Mouse (Mus musculus) cerebellum, adult 18-20 months (tissue): ENCODE measurements around the gene Tomm20.
"Not testable (repeated sequence)": the region's sequence is repeated elsewhere in the genome, so short reads cannot be mapped to it uniquely, and the experiment has no call there.

Experiments used
- DNase-seq, 2 experiments: peaks; one replicate each; pipeline ENCODE4 v3.0.0; 2021

Gene Tomm20

DNA sequence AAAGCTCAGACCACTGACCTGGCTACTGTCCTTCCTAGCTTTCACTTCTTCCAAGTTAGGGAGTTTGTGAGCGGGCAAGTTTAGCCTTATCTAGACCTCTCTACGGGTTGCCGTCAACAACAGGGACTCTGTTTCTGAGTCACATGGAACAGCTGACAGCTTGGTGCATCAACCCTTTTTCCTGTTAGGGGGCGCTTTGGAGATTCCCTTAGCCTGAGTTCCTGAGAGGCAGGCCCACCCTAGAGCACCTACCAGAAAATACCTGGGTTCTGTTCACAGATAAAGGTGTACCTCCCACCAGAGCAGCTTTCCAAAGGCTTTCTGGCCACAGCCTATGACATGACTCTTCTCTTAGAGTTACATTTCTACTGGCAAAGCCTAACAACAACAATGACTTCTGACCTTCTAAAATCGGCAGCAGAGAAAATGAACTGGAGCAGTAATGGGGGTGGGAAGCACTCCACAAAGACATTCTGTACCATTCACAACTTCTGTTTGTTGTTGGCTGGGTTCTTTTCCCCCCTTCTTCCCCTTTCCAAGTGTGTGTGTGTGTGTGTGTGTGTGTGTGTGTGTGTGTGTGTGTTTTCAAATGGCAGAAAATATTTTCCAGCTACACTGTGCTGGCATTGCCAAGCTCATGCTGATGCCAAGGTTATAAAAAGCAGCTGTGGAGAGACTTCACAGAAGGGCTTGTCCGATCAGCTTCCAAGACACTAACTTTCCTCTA, 28.3 kb downstream of the Tomm20 start:
- DNase-seq, result no peak

DNA sequence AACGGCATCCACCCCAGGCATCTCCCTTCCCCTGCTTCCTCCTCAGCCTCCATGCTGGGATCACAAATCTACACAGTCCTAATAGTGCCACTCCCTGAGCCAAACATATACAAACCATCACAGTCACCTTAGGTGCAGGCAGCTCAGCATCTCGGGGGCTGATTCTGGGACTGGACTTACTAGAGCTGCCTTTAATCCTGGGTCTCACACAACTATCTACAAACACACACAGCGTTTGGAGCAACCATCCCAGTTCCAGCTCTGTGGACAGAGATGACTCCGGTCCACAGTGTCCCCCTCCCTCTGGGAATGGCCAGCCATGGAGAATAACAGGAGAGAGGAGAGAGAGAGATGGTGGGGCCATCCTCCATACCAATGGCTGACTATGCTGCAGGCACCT, 29.0 kb downstream of the Tomm20 start:
- DNase-seq, result no peak

- DNase-seq, result no peak
Observed at GRCm38 (mm10) chr8:126914609-126915375, 30.9 kb downstream of the Tomm20 start.

DNA sequence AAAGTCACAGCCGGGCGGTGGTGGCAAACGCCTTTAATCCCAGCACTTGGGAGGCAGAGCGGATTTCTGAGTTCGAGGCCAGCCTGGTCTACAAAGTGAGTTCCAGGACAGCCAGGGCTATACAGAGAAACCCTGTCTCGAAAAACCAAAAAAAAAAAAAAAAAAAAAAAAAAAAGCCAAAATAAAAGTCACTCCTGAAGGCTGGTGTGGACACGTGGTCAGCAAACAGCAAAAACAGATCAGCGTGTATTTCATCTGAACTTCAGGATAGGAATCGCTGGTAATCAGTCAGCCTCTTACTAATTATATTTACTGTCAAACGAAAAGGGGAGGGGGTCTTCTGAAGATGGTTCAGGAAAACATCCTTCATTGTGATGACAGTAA, 31.5 kb downstream of the Tomm20 start:
- DNase-seq, result not testable (repeated sequence)

GRCm38 (mm10) chr8:126913241-126914106, 32.2 kb downstream of the Tomm20 start:
- peak; percentile 40 to 63 for DNase-seq

DNA sequence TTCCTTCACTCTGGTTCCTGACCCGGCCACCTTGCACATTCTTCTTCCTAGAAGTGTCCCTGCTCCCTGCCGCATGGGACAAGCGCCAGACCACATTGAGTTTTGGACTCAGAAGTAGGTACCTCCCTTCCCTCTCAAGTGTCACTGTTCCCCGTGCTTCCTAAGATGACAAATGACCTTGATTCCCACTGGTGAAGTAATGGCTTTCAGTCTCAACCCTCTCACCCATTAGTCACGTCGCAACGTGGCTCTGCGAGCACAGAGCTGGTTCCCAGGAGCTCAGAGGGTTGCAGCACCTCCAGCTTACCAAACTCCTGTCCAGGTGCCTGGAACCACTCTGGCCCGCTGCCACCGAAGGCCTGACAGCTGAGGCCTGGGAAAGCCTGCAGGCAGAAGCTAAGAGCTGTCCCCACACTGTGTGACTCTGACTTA, 36.3 kb downstream of the Tomm20 start:
- no peak for DNase-seq

GRCm38 (mm10) chr8:126908805-126909204, 36.8 kb downstream of the Tomm20 start:
- DNase-seq, result no peak

- DNase-seq, result no peak
Observed at GRCm38 (mm10) chr8:126907968-126908367, 37.7 kb downstream of the Tomm20 start.

GRCm38 (mm10) chr8:126907374-126907773, 38.3 kb downstream of the Tomm20 start:
- no peak for DNase-seq

DNA sequence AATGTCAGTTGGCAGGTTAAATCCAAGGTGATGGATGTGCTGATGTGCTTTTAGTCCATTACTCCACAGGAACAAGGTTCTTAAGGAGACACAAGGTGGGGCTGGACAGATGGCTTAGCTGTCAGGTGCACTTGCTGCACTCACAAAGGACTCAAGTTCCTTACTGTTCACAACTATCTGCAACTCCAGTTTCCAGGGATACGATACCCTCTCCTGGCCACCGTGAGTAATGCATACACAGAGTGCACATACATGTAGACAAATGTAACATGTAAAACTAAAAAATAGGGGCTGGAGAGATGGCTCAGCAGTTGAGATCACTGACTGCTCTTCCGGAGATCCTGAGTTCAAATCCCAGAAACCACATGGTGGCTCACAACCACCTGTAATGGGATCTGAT, 40.3 kb downstream of the Tomm20 start:
- DNase-seq, result no peak

DNA sequence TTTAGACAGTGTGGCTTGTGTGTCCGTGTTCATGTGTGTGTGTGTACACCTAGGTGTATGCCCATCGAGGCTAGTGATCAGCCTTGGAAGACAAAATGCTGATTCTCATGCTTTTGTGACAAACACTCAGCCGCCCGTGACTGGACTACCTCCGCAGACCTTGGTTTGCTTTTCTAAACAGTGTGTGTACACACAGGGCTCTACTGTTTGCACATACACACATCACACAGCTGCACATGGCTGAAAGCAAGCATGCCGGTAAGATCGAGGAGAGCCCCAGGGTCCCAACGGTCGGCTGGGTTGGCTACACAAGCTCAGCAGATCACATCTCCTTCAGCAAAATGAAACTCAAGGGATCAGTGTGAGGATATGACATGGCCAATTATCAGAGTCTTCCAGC, 41.7 kb downstream of the Tomm20 start:
- DNase-seq, result no peak

GRCm38 (mm10) chr8:126903224-126903895, 42.3 kb downstream of the Tomm20 start:
- DNase-seq, result no peak

DNA sequence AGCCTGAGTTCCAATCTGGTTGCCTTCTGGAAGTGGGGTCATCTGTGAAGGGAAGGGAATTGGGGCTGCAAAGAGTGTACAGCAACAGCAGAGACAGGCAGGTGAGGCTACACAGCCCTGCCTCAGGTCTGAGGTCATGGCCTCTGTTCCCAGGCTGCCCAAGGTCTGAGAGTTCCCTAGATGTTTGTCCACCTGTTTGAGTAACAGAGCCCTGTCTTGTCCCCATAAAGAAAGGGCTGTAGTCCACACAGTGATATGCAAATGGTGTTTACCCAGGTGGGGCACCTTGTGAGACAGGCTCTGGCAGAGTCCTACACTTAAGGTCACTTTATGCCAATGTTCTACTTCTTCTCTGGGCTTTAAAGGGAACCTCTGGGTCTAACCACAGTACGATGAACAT, 44.0 kb downstream of the Tomm20 start:
- DNase-seq, result no peak

DNA sequence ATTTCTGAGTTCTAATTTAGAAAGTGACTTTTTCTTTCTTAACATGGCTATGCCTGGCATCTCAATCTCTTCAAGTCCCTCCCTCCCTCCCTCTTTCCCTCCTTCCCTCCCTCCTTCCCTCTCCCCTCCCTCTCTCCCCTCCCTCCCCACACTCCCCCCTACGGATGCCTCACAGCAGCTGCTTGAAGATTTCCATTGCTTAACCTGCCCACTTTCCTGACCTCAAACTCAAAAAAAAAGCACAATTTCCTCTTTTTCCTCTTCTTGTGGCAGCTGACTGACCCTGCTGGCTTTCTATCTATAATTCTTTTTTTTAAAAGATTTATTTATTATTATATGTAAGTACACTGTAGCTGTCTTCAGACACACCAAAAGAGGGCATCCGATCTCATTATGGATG, 44.6 kb downstream of the Tomm20 start:
- DNase-seq, result no peak

DNA sequence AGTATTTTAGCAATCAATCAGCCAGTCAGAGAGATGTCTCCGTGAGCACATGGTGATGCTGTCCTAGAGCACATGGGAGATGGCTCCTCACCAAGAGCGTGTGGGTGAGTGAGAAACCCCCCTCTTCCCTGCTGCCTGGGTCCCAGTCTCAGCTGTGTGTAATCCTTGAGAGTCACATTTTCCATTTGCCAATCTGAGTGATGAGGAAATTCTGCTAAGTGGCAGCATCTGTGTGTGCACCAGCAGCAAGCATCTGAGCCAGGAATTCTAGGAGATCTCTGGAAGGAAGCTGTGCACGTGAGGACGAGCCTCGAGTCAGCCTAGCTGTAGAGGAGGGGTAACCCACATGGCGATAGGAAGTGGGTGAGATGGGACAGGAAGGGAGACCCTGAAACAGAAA, 50.5 kb downstream of the Tomm20 start:
- no peak for DNase-seq

- DNase-seq, result no peak
Observed at GRCm38 (mm10) chr8:126887639-126888006, 58.0 kb downstream of the Tomm20 start.

DNA sequence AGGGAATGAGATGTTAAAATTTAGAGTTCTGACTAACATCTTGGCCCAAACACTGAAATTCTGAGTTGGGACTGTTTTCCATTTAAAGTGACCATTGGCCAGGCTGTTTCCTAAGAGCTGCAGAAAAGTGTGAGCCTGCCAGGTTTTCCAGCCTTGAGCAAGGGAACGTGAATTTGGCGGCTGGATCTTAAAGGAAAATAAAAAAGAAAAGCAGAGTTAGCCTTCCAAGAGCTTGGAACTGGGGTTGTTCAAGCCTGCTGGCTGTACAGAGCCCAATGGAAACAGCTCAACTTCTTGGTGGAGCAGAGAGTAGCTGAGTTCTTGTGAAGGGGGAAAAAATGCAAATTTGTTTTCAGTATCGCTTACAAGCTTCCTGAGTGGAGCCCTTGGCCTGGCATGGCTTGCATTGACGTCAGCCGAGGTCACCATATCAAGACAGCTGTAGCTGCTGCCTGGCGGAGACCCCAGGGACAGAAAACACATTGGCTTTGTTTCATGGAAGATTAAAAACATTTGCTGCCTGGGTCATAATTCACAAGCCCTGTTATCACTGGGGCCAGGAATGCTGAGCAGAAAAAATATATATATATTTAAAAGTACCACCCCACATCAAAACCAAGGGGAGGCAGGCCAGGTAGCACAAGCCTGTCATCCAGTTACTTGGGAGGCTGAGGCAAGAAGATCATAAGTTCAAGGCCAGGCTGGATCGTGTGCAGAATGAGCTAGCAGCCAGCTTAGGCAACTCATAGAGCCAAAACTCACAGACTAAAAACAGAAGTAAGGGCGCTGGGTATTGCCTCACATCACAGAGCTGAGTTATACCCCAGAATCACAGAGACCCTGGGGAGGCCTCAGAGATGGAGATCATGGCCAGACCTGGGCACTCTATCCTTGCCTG, 58.7 kb downstream of the Tomm20 start:
- DNase-seq, result no peak

GRCm38 (mm10) chr8:126885554-126886485, 59.8 kb downstream of the Tomm20 start:
- peak; percentile 30 to 34 for DNase-seq

- DNase-seq, result peak; percentile 36 to 38
Observed at GRCm38 (mm10) chr8:126884202-126884926, 61.3 kb downstream of the Tomm20 start.

DNA sequence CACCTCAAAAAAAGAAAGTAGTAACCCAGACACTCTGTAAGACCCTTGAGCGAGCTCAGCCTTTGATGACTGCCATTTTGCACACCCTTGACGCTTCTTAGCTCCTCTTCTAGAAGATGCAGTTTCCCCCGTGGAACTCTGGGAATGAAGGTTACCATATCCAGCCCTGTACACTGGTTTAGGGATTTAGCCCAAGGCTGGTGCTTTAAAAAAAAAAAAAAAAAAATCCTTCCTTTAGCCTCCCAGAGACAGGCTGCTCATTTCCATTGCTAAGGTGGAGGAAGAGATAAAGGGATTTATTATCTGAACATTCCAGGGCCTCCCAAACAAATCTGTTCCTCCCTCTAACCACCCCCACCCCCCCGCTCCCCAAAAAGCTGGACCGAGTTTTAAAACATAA, 61.9 kb downstream of the Tomm20 start:
- DNase-seq, result no peak
